Mouse (Mus musculus) embryonic stem cell, embryonic (primary cell): Measurements from ENCODE around the gene 2810408A11Rik.

Experiments used
- CTCF ChIA-PET, 4 experiments: fragments of 300-600 bp in 2 of 4; fragments of 350-600 bp in 2 of 4; sonication (Branson Sonifier 250); formaldehyde crosslinking; loops; one replicate each; lab custom pipeline; 2022; ENCODE audit warnings: inconsistent platforms in 2 of 4; lab: Charles Lee
- POLR2A ChIA-PET, 4 experiments: fragments of 300-600 bp in 2 of 4; fragments of 350-600 bp in 2 of 4; sonication (Branson Sonifier 250); formaldehyde crosslinking; loops; one replicate each; lab custom pipeline; 2022; ENCODE audit warnings: antibody characterized with exemption in 4 of 4, inconsistent platforms in 1 of 4; lab: Charles Lee

The 2810408A11Rik gene

DNA sequence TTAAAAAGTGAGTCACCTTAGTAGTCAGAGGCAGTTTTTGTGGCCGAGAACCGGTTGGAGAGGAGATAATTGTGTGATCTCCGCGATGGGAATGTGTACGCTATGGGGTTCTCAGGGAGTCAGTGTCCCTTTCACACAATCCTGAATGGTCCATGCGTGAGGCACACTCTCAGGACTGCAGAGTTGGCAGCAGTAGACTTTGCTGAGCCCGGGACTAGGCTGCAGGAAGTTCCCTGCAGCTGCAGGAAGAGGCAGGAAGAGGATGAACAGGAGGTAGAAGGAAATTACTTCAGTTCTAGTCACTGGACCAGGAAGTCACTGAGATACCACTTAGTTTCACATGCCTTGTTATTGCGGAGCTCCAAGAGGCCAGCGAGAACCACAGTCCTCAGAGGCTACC lies 51.7 kb downstream of the 2810408A11Rik start:
- POLR2A ChIA-PET = interaction anchor here in 1 of 4 experiments (1.2 to 4.5 kb wide), 5 partner anchors 10 to 49 kb away, joined by 3 to 23 read pairs (median 4); partner anchors contain the start of genes Nlgn2 and Tmem256
- CTCF ChIA-PET = interaction anchor here in 2 of 4 experiments (0.5 to 2.0 kb wide), 2 partner anchors 12 to 22 kb away, joined by 3 to 4 read pairs; partner anchors contain the start of genes Nlgn2 (in 1 of the 2) and Tmem256 (in 1 of the 2)

DNA sequence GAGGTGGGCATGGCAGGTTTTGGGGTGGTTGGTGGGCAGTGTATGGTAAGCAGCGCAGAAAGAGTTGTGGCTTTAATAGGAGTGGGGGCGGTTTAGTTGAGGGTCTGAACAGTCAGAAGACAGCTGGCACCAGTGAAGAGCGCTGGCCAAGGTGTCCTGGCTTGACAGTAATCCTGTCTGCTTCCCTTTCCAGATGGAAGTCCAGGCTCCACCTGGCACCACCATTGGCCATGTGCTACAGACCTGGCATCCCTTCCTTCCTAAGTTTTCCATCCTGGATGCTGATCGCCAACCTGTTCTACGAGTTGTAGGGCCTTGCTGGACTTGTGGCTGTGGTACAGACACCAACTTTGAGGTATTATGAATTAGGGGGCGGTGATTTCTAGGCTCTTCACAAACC lies 52.8 kb downstream of the 2810408A11Rik start:
- ChIA-PET POLR2A (interaction anchor here in 3 of 4 experiments (1.0 to 2.4 kb wide), 11 partner anchors 9 to 91 kb away, joined by 3 to 13 read pairs (median 5); partner anchors contain the start of genes Tmem256 (in 3 of the 3), Nlgn2 (in 2 of the 3), Eif5a (in 1 of the 3) and Tmem95 (in 1 of the 3)), CTCF (no interaction called here)
